Mouse (Mus musculus) heart, adult 2 months (tissue): Measurements from ENCODE around the gene Nek9. TPM values are rescaled to one million over a fixed set of nuclear protein-coding genes. Genes with fewer than 3 reads are reported as not detected.
A peak's percentile ranks its signal among the peaks of the same experiment; 100 is the strongest.

ENCODE experiments used
- DNase-seq, 2 experiments: peaks; one replicate each; pipeline ENCODE4 v3.0.0; 2021
- H3K27ac ChIP-seq: fragments of 200-600 bp; 2 replicates; pipeline ENCODE4 v1.8.1; 2022
- H3K27me3 ChIP-seq: fragments of 200-500 bp; 2 replicates; pipeline ENCODE4 v1.6.1; 2012; ENCODE audit warnings: mild to moderate bottlenecking, low read length, inconsistent platforms, mixed read lengths; ENCODE audit not compliant: control insufficient read depth, insufficient read depth
- H3K36me3 ChIP-seq: fragments of 200-500 bp; 2 replicates; pipeline ENCODE4 v1.6.1; 2012; ENCODE audit warnings: low read length, inconsistent platforms; ENCODE audit not compliant: control insufficient read depth, insufficient read depth
- H3K4me1 ChIP-seq: fragments of 200-500 bp; 2 replicates; pipeline ENCODE4 v1.6.1; 2011; ENCODE audit warnings: low read length; ENCODE audit not compliant: control insufficient read depth, insufficient read depth
- H3K4me3 ChIP-seq: fragments of 200-600 bp; 2 replicates; pipeline ENCODE4 v1.8.1; 2022
- H3K79me2 ChIP-seq: fragments of 200-500 bp; replicated peaks from 2 replicates; pipeline ENCODE4 v1.6.1; 2012; ENCODE audit warnings: mild to moderate bottlenecking, inconsistent platforms, low read length, moderate library complexity, mixed read lengths; ENCODE audit not compliant: control insufficient read depth, insufficient read depth
- H3K9ac ChIP-seq: fragments of 200-500 bp; 2 replicates; pipeline ENCODE4 v1.6.1; 2012; ENCODE audit warnings: low read depth, mild to moderate bottlenecking, control low read depth, inconsistent platforms, low read length, mixed read lengths
- CTCF ChIP-seq: fragments of 200-600 bp; IDR thresholded peaks from 2 replicates; pipeline ENCODE4 v1.8.1; 2022; ENCODE audit warnings: antibody characterized with exemption, mild to moderate bottlenecking, moderate library complexity
- EP300 ChIP-seq: fragments of 200-500 bp; IDR thresholded peaks from 2 replicates; pipeline ENCODE4 v1.6.1; 2011; ENCODE audit warnings: low read depth, low read length, control low read depth; ENCODE audit not compliant: insufficient read depth
- POLR2A ChIP-seq: fragments of 200-500 bp; IDR thresholded peaks from 2 replicates; pipeline ENCODE4 v1.6.1; 2011; ENCODE audit warnings: mild to moderate bottlenecking, low read depth, low read length, control low read depth; ENCODE audit not compliant: insufficient read depth
- WGBS: fragments of 180-500 bp; shearing (Covaris S2); methylation state at CpG from one replicate; pipeline ENCODE4 v1.1.7; 2018; 5-methylcytosine and 5-hydroxymethylcytosine counted together
- intact Hi-C: fragments of 180-260 bp; cut with DNase I; formaldehyde crosslinking; loops from one replicate; pipeline ENCODE4 v1.15.1; 2025
- polyA plus RNA-seq: library from polyadenylated mRNA; depleted of rRNA; stranded (reverse); fragments of >200 nt; gene quantifications from 2 replicates; pipeline ENCODE4 v1.2.3, GENCODE M21; 2012
- total RNA-seq, 2 experiments: library from RNA; stranded (reverse); gene quantifications; 2 replicates each; pipeline ENCODE4 v1.2.3; 2021

Nek9 gene
- total and polyA plus RNA-seq, 3 experiments, result 41.6 to 116 (median 107) TPM

- WGBS, result 2% methylated on average over 35 of the region's 35 CpGs
- H3K79me2 ChIP-seq, result no peaks in the 10 kb centered on the region
- TF ChIP-seq EP300 (no peak), POLR2A (peak; percentile 69), CTCF (peak; percentile 72)
- intact Hi-C loops, result no loop called here
- H3K36me3 ChIP-seq, result no peaks in the 10 kb centered on the region
- H3K27me3 ChIP-seq, result no peaks in the 10 kb centered on the region
- H3K27ac ChIP-seq, result peak within 1 kb of the TSS; percentile 52
- peak within 1 kb of the TSS; percentile 89 for H3K4me3 ChIP-seq
- H3K9ac ChIP-seq, result peak within 1 kb of the TSS; percentile 56
- H3K4me1 ChIP-seq, result peaks cover 2% of the 10 kb centered on the region; the same call in 1 of the 2 replicates
- DNase-seq, result peak; percentile 88 to 90
Observed at GRCm38 (mm10) chr12:85270319-85270718, 68.8 kb downstream of the Nek9 start, which contains the start of gene Mlh3. Gene Mlh3, minus strand, starts transcription at chr12:85270599.

- intact Hi-C loops, result no loop called here
- H3K27ac ChIP-seq, result peak overlapping the region; percentile 52
Observed at GRCm38 (mm10) chr12:85269821-85270220, 69.3 kb downstream of the Nek9 start.

GRCm38 (mm10) chr12:85266248-85266647, 72.9 kb downstream of the Nek9 start:
- no peaks in the 10 kb centered on the region for H3K36me3 ChIP-seq
- no peaks in the 10 kb centered on the region for H3K79me2 ChIP-seq
- no peak overlapping the region for H3K27ac ChIP-seq
- H3K4me1 ChIP-seq, result peaks cover 2% of the 10 kb centered on the region; the same call in 1 of the 2 replicates
- intact Hi-C loops, result no loop called here
- TF ChIP-seq CTCF (no peak), POLR2A (no peak), EP300 (no peak)
- DNase-seq, result no peak
- 80% methylated on average over 3 of the region's 3 CpGs for WGBS
- no peak overlapping the region for H3K9ac ChIP-seq
- no peak overlapping the region for H3K4me3 ChIP-seq
- H3K27me3 ChIP-seq, result no peaks in the 10 kb centered on the region

More at GRCm38 (mm10) chr12:85269821-85270220, 69.3 kb downstream of the Nek9 start:
- 56% methylated on average over 3 of the region's 3 CpGs for WGBS
- peak overlapping the region; percentile 89 for H3K4me3 ChIP-seq
- H3K27me3 ChIP-seq, result no peaks in the 10 kb centered on the region
- peaks cover 2% of the 10 kb centered on the region; the same call in 1 of the 2 replicates for H3K4me1 ChIP-seq
- no peak for DNase-seq
- no peaks in the 10 kb centered on the region for H3K36me3 ChIP-seq
- no peaks in the 10 kb centered on the region for H3K79me2 ChIP-seq
- TF ChIP-seq EP300, result no peak
- no peak for TF ChIP-seq POLR2A
- TF ChIP-seq CTCF, result no peak
- H3K9ac ChIP-seq, result no peak overlapping the region; the same call in 1 of the 2 replicates

- H3K9ac ChIP-seq, result no peak overlapping the region
- TF ChIP-seq CTCF, result no peak
- TF ChIP-seq POLR2A, result no peak
- no peak for TF ChIP-seq EP300
- no peaks in the 10 kb centered on the region for H3K36me3 ChIP-seq
- no peaks in the 10 kb centered on the region for H3K79me2 ChIP-seq
- intact Hi-C loops, result no loop called here
- H3K27ac ChIP-seq, result no peak overlapping the region
- no peaks in the 10 kb centered on the region for H3K4me1 ChIP-seq
- DNase-seq, result no peak
- no peak overlapping the region for H3K4me3 ChIP-seq
- H3K27me3 ChIP-seq, result no peaks in the 10 kb centered on the region
- 53% methylated on average over 7 of the region's 7 CpGs for WGBS
Observed at GRCm38 (mm10) chr12:85264940-85265339, 74.2 kb downstream of the Nek9 start.

GRCm38 (mm10) chr12:85264531-85264930, 74.6 kb downstream of the Nek9 start:
- Histone ChIP-seq H3K9ac (no peak overlapping the region), H3K27me3 (no peaks in the 10 kb centered on the region), H3K79me2 (no peaks in the 10 kb centered on the region), H3K36me3 (no peaks in the 10 kb centered on the region), H3K4me3 (no peak overlapping the region), H3K4me1 (no peaks in the 10 kb centered on the region), H3K27ac (no peak overlapping the region)
- WGBS, result 76% methylated on average over 8 of the region's 8 CpGs
- TF ChIP-seq POLR2A, result no peak
- no peak for TF ChIP-seq EP300
- TF ChIP-seq CTCF, result no peak
- no peak for DNase-seq
- intact Hi-C loops, result no loop called here

GRCm38 (mm10) chr12:85263190-85263589, 76.0 kb downstream of the Nek9 start:
- Histone ChIP-seq H3K4me1 (no peaks in the 10 kb centered on the region), H3K36me3 (no peaks in the 10 kb centered on the region), H3K9ac (no peak overlapping the region), H3K27ac (no peak overlapping the region), H3K4me3 (no peak overlapping the region), H3K79me2 (no peaks in the 10 kb centered on the region), H3K27me3 (no peaks in the 10 kb centered on the region)
- WGBS, result 82% methylated on average over 5 of the region's 5 CpGs
- intact Hi-C loops, result no loop called here
- TF ChIP-seq POLR2A (no peak), EP300 (no peak), CTCF (no peak)
- no peak for DNase-seq
